Mouse (Mus musculus): ENCODE data around the gene Pnmal2. TPM values are rescaled to one million over a fixed set of nuclear protein-coding genes. Genes with fewer than 3 reads are reported as not detected.

The Pnmal2 gene
- polyA plus RNA-seq, 1 experiment from 2014 or later: 4.0 TPM

- Histone ChIP-seq H3K9me3 (no peaks in the 10 kb centered on the region), H3K4me2 (no peak overlapping the region), H3K27ac (replicated peaks) (no peak overlapping the region), H3K9ac (no peak overlapping the region), H3K36me3 (peaks cover 79% of the 10 kb centered on the region), H3K27me3 (replicated peaks) (no peaks in the 10 kb centered on the region), H3K4me3 (no peak overlapping the region), H3K4me1 (peaks cover 67% of the 10 kb centered on the region)
- WGBS: 80% methylated on average over 3 of the region's 3 CpGs
- no peak for ATAC-seq (ENCODE audit: extremely low read depth, insufficient number of reproducible peaks, low FRiP score, low TSS enrichment)
These were observed 25.8 kb upstream of the Pnmal2 start for GRCm38 (mm10) chr7:16918670-16919069.

GRCm38 (mm10) chr7:16919395-16920149 is 24.9 kb upstream of the Pnmal2 start:
- H3K9ac ChIP-seq: peak overlapping the region; percentile 52
- no peaks in the 10 kb centered on the region for H3K27me3 ChIP-seq (replicated peaks)
- no peaks in the 10 kb centered on the region for H3K9me3 ChIP-seq
- no peak overlapping the region for H3K4me3 ChIP-seq
- H3K27ac ChIP-seq (replicated peaks): peak overlapping the region; percentile 2; the same call in 1 of the 2 replicates
- H3K4me1 ChIP-seq: peaks cover 67% of the 10 kb centered on the region
- H3K4me2 ChIP-seq: no peak overlapping the region
- ATAC-seq (ENCODE audit: extremely low read depth, insufficient number of reproducible peaks, low FRiP score, low TSS enrichment): no peak
- peaks cover 72% of the 10 kb centered on the region for H3K36me3 ChIP-seq
- WGBS: 71% methylated on average over 13 of the region's 13 CpGs

- no peak for ATAC-seq (ENCODE audit: extremely low read depth, insufficient number of reproducible peaks, low FRiP score, low TSS enrichment)
- Histone ChIP-seq H3K27ac (replicated peaks) (no peak overlapping the region), H3K4me2 (no peak overlapping the region), H3K27me3 (replicated peaks) (no peaks in the 10 kb centered on the region), H3K9me3 (no peaks in the 10 kb centered on the region), H3K36me3 (peaks cover 66% of the 10 kb centered on the region), H3K4me1 (peaks cover 71% of the 10 kb centered on the region), H3K4me3 (no peak overlapping the region), H3K9ac (peak overlapping the region; percentile 52; the same call in 1 of the 2 replicates)
- WGBS: 86% methylated on average over 7 of the region's 7 CpGs
These were observed 24.3 kb upstream of the Pnmal2 start for GRCm38 (mm10) chr7:16920150-16920579.

- WGBS: 58% methylated on average over 21 of the region's 21 CpGs
- no peaks in the 10 kb centered on the region for H3K27me3 ChIP-seq (replicated peaks)
- H3K4me2 ChIP-seq: peak overlapping the region; percentile 98
- H3K9ac ChIP-seq: peak overlapping the region; percentile 98
- H3K9me3 ChIP-seq: no peaks in the 10 kb centered on the region
- peak overlapping the region; percentile 97 for H3K4me3 ChIP-seq
- H3K27ac ChIP-seq (replicated peaks): peak overlapping the region; percentile 67
- H3K4me1 ChIP-seq: peaks cover 66% of the 10 kb centered on the region
- peaks cover 56% of the 10 kb centered on the region for H3K36me3 ChIP-seq
- no peak for ATAC-seq (ENCODE audit: extremely low read depth, insufficient number of reproducible peaks, low FRiP score, low TSS enrichment)
These were observed 23.4 kb upstream of the Pnmal2 start for GRCm38 (mm10) chr7:16920818-16921791.

- Histone ChIP-seq H3K9me3 (no peaks in the 10 kb centered on the region), H3K27me3 (replicated peaks) (no peaks in the 10 kb centered on the region), H3K4me1 (peaks cover 58% of the 10 kb centered on the region), H3K36me3 (peaks cover 48% of the 10 kb centered on the region), H3K4me2 (peak overlapping the region; percentile 98), H3K4me3 (peak overlapping the region; percentile 97), H3K9ac (peak overlapping the region; percentile 98), H3K27ac (replicated peaks) (peak overlapping the region; percentile 67)
- no peak for ATAC-seq (ENCODE audit: extremely low read depth, insufficient number of reproducible peaks, low FRiP score, low TSS enrichment)
- 56% methylated on average over 6 of the region's 6 CpGs for WGBS
These were observed 22.6 kb upstream of the Pnmal2 start for GRCm38 (mm10) chr7:16921881-16922335.

GRCm38 (mm10) chr7:16922360-16922973 is 22.0 kb upstream of the Pnmal2 start:
- Histone ChIP-seq H3K36me3 (peaks cover 43% of the 10 kb centered on the region), H3K4me2 (peak overlapping the region; percentile 98), H3K9me3 (no peaks in the 10 kb centered on the region), H3K27ac (replicated peaks) (peak overlapping the region; percentile 94), H3K9ac (peak overlapping the region; percentile 98), H3K27me3 (replicated peaks) (no peaks in the 10 kb centered on the region), H3K4me1 (peaks cover 54% of the 10 kb centered on the region), H3K4me3 (peak overlapping the region; percentile 97)
- 52% methylated on average over 10 of the region's 10 CpGs for WGBS
- no peak for ATAC-seq (ENCODE audit: extremely low read depth, insufficient number of reproducible peaks, low FRiP score, low TSS enrichment)

GRCm38 (mm10) chr7:16923283-16924036 is 21.0 kb upstream of the Pnmal2 start:
- H3K4me1 ChIP-seq: peaks cover 46% of the 10 kb centered on the region
- peak overlapping the region; percentile 98 for H3K4me2 ChIP-seq
- H3K9ac ChIP-seq: peak overlapping the region; percentile 98
- peak overlapping the region; percentile 97 for H3K4me3 ChIP-seq
- H3K9me3 ChIP-seq: no peaks in the 10 kb centered on the region
- ATAC-seq (ENCODE audit: extremely low read depth, insufficient number of reproducible peaks, low FRiP score, low TSS enrichment): no peak
- peak overlapping the region; percentile 94 for H3K27ac ChIP-seq (replicated peaks)
- H3K27me3 ChIP-seq (replicated peaks): no peaks in the 10 kb centered on the region
- WGBS: under 1% methylated on average over 56 of the region's 57 CpGs
- H3K36me3 ChIP-seq: peaks cover 33% of the 10 kb centered on the region

GRCm38 (mm10) chr7:16924037-16924834 is 20.2 kb upstream of the Pnmal2 start, which contains the start of gene Calm3:
Calm3 (minus strand) TSS chr7:16924114.
- 2% methylated on average over 64 of the region's 64 CpGs for WGBS

GRCm38 (mm10) chr7:16928341-16928740 is 16.1 kb upstream of the Pnmal2 start:
- Histone ChIP-seq H3K4me3 (no peak overlapping the region), H3K27ac (replicated peaks) (no peak overlapping the region), H3K36me3 (no peaks in the 10 kb centered on the region), H3K9ac (no peak overlapping the region), H3K4me1 (peaks cover 5% of the 10 kb centered on the region; the same call in 1 of the 2 replicates), H3K27me3 (replicated peaks) (no peaks in the 10 kb centered on the region), H3K4me2 (no peak overlapping the region), H3K9me3 (no peaks in the 10 kb centered on the region)
- no peak for ATAC-seq (ENCODE audit: extremely low read depth, insufficient number of reproducible peaks, low FRiP score, low TSS enrichment)
- 43% methylated on average over 2 of the region's 2 CpGs for WGBS

More at GRCm38 (mm10) chr7:16924037-16924834, 20.2 kb upstream of the Pnmal2 start, which contains the start of gene Calm3:
- Histone ChIP-seq H3K9ac (peak within 1 kb of the TSS; percentile 98), H3K27me3 (replicated peaks) (no peaks in the 10 kb centered on the region), H3K27ac (replicated peaks) (peak within 1 kb of the TSS; percentile 94), H3K9me3 (no peaks in the 10 kb centered on the region), H3K36me3 (peaks cover 25% of the 10 kb centered on the region), H3K4me3 (peak within 1 kb of the TSS; percentile 97), H3K4me2 (peak within 1 kb of the TSS; percentile 98), H3K4me1 (peaks cover 44% of the 10 kb centered on the region)
- ATAC-seq (ENCODE audit: extremely low read depth, insufficient number of reproducible peaks, low FRiP score, low TSS enrichment): peak; percentile 87

- Histone ChIP-seq H3K27ac (replicated peaks) (no peak overlapping the region), H3K27me3 (replicated peaks) (no peaks in the 10 kb centered on the region), H3K4me1 (no peaks in the 10 kb centered on the region; the same call in 1 of the 2 replicates), H3K9me3 (no peaks in the 10 kb centered on the region), H3K9ac (no peak overlapping the region), H3K36me3 (no peaks in the 10 kb centered on the region), H3K4me2 (no peak overlapping the region), H3K4me3 (no peak overlapping the region)
- ATAC-seq (ENCODE audit: extremely low read depth, insufficient number of reproducible peaks, low FRiP score, low TSS enrichment): no peak
- 12% methylated on average over 1 of the region's 1 CpGs for WGBS
These were observed 13.6 kb upstream of the Pnmal2 start for GRCm38 (mm10) chr7:16930850-16931249.
